Mouse (Mus musculus) lung, adult 2 months (tissue): ENCODE measurements around the gene Wdr70. TPM values are rescaled to one million over a fixed set of nuclear protein-coding genes. Genes with fewer than 3 reads are reported as not detected.
A peak's percentile ranks its signal among the peaks of the same experiment; 100 is the strongest.

Experiments used
- DNase-seq: peaks from one replicate; pipeline ENCODE4 v3.0.0; 2022
- H3K4me1 ChIP-seq: fragments of 200-500 bp; 2 replicates; pipeline ENCODE4 v1.6.1; 2011; ENCODE audit warnings: low read length; ENCODE audit not compliant: control insufficient read depth, insufficient read depth
- H3K4me3 ChIP-seq: fragments of 200-500 bp; replicated peaks from 2 replicates; pipeline ENCODE3; 2011; ENCODE audit warnings: low read depth, mild to moderate bottlenecking, control low read depth, low read length; ENCODE audit errors: extremely low read depth
- CTCF ChIP-seq: fragments of 200-500 bp; IDR thresholded peaks from 2 replicates; pipeline ENCODE4 v1.5.1; 2011; ENCODE audit warnings: mild to moderate bottlenecking, low read length, control low read depth; ENCODE audit not compliant: insufficient read depth
- POLR2A ChIP-seq: fragments of 200-500 bp; IDR thresholded peaks from 2 replicates; pipeline ENCODE4 v1.6.1; 2011; ENCODE audit warnings: low read depth, mild to moderate bottlenecking, control low read depth, low read length, borderline replicate concordance; ENCODE audit errors: extremely low read depth
- WGBS: fragments of 180-500 bp; shearing (Covaris S2); methylation state at CpG from one replicate; pipeline ENCODE4 v1.1.7; 2018; 5-methylcytosine and 5-hydroxymethylcytosine counted together
- polyA plus RNA-seq: library from polyadenylated mRNA; depleted of rRNA; stranded (reverse); fragments of >200 nt; gene quantifications from 2 replicates; pipeline ENCODE4 v1.2.3, GENCODE M21; 2012

Wdr70 gene
- polyA plus RNA-seq, 1 experiment = 10.9 TPM

DNA sequence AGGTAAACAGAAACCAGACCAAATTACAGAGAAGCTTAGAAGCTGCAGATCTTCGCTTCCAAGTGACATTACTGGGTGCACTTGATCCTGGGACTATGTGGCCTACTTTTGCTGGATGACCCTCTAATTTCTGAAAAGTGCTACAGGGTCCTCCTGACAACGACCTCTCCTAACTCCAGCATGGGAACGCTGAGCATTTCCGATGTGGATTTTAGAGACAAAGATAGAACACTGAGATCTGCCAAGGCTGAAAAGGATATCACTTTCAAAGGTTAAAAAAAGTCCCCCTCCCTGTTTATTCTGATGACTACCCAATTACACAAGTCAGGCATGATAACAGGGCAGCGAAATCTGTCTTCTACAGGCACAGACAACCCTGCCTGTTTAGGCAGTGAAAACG lies 105.3 kb downstream of the Wdr70 start:
- 69% methylated on average over 6 of the region's 6 CpGs for WGBS
- Histone ChIP-seq H3K4me1 (no peaks in the 10 kb centered on the region), H3K4me3 (no peak overlapping the region)
- no peak for TF ChIP-seq POLR2A
- TF ChIP-seq CTCF = no peak
- DNase-seq = no peak

DNA sequence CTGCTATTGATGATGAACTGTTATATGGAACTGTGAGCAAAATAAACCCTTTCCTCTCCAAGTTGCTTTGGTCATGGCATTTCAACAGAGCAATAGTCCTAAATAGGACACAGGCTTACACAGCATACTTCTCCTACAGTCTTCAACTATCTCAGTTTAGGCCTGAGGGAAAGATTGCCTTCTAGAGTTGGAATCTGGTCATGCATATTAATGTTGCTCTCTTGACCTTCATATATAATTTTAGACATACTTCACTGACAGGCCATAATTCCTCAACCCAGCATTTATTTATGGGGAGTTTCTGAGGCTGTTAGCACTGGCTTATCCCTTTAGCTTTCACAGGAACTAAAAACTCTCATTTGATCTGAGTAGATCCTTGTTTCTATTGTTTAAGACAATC lies 108.9 kb downstream of the Wdr70 start:
- TF ChIP-seq CTCF (no peak), POLR2A (no peak)
- DNase-seq = no peak

DNA sequence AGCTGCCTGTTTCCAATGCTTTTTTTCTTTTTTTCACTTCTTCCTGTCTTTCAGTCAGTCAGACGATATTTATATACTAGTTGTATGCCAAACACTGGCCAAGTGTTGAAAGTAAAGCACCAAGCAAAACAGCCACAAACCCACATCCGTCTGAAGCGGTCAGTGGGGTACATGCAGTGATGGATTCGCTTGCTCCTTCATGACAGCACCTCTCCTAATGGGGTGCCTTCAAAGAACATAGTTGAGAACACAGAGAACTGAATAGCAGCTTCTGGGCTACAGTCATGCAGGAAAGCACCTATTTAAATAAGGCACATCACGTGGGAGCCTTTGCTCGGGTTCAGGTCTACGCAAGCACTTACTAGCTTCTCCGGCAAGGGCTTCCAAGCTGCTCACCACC lies 111.6 kb downstream of the Wdr70 start:
- no peaks in the 10 kb centered on the region for H3K4me1 ChIP-seq
- no peak overlapping the region for H3K4me3 ChIP-seq
- no peak for DNase-seq
- 85% methylated on average over 8 of the region's 8 CpGs for WGBS
- no peak for TF ChIP-seq POLR2A
- no peak for TF ChIP-seq CTCF

More for the DNA sequence above, 108.9 kb downstream of the Wdr70 start:
- Histone ChIP-seq H3K4me1 (no peaks in the 10 kb centered on the region), H3K4me3 (no peak overlapping the region)

DNA sequence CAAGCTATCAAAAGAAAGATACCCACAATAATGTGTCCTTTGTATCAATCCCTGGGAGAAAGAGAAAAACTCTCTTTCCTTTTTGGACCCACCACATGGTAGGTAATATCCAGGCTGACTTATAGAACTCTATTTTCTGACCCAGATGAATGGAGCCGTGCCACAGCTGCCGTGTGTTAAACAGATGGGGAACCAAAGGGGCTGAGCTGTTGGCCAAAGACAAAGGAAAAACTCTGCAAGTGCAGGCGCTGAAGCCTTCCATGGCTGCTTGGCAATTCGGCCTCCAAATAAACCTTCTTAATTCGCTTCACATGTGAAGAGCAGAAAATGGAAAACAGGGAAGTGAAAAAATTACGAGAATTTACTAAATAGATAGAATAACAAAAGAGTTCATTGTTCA lies 112.7 kb downstream of the Wdr70 start:
- Histone ChIP-seq H3K4me1 (no peaks in the 10 kb centered on the region), H3K4me3 (no peak overlapping the region)
- WGBS = 69% methylated on average over 6 of the region's 6 CpGs
- DNase-seq = no peak
- no peak for TF ChIP-seq POLR2A
- TF ChIP-seq CTCF = no peak

DNA sequence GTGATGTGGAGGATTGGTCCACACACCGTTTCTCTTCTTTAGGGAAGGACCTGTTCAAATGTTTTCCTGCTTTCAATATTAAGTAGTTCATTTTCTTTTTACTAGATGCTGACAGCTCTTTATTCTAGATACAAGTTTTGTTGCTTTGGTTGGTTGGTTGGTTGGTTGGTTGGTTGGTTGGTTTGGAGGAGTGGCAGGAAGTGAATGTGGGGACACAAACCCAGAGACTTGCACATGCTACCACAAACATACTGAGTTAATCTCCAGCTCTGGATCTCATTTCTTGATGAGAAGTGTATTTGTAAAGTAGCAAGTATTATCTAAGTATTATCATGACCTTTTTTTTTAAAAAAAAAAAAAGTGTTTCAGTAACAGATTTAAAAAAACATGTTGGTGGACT lies 120.4 kb downstream of the Wdr70 start:
- WGBS = 89% methylated on average over 1 of the region's 1 CpGs

DNA sequence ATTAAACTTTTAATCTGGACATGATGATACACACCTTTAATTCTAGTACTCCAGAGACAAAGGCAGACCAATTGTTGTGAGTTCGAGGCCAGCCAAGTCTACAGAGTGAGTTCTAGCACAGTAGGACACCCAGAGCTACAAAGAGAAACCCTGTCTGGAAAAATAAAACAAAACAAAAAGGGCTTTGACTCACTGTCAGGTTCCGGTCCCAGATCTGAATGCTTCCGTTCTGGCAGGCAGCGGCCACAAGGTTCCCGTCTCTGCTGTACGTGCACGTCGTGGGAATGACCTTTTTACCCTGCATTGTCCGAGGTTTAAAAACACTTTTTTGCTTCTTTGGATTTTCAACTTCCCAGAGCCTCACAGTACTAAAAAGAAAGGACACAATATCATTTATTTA lies 122.2 kb downstream of the Wdr70 start:
- 61% methylated on average over 9 of the region's 9 CpGs for WGBS
- no peak for TF ChIP-seq CTCF
- TF ChIP-seq POLR2A = no peak
- Histone ChIP-seq H3K4me1 (no peaks in the 10 kb centered on the region), H3K4me3 (no peak overlapping the region)
- no peak for DNase-seq

More for the DNA sequence above, 120.4 kb downstream of the Wdr70 start:
- Histone ChIP-seq H3K4me3 (no peak overlapping the region), H3K4me1 (no peaks in the 10 kb centered on the region)
- DNase-seq = no peak
- TF ChIP-seq POLR2A (no peak), CTCF (no peak)

DNA sequence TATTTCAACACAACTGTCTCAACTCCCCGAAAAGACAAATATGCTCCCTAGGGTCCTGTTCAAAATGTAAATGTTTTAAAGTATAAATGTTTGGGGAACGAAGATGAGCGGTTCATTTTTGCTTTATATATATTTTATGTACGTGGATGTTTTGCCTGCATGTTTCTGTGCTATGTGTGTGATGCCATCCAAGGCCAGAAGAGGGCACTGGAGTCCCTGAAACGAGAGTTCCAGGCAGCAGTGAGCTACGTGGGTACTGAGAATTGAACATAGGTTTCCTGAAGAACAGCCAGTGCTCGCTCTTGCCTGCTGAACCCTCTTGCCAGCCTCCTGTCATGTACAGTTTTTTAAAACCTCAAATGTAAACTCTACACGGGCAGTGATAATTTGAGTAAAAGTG lies 124.6 kb downstream of the Wdr70 start:
- no peak for DNase-seq
- 89% methylated on average over 8 of the region's 8 CpGs for WGBS

DNA sequence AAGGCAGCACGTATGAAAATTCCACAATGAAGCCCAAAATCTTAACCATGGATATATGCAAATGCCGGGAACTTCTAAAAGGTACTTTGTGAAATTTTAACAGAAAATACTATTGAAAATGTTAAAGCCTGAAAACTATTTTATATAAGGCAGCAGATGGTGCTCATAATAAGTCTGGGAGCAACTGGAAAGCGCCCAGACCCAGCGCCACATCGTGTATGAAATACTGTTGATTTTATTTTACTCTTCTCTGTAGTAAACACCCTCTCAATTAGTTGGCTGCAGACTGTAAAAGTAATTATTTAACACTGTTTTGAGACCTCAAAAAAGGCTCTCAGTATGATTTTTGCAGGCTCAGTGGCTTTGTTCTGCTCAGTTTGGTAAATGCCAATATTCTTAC lies 126.5 kb downstream of the Wdr70 start:
- DNase-seq = no peak
- no peak overlapping the region for H3K4me3 ChIP-seq
- TF ChIP-seq CTCF (no peak), POLR2A (no peak)
- no peaks in the 10 kb centered on the region for H3K4me1 ChIP-seq
- WGBS = 96% methylated on average over 5 of the region's 5 CpGs

More for the DNA sequence above, 124.6 kb downstream of the Wdr70 start:
- no peak for TF ChIP-seq POLR2A
- TF ChIP-seq CTCF = peak; percentile 38; the same call in 1 of the 2 replicates
- no peak overlapping the region for H3K4me3 ChIP-seq
- H3K4me1 ChIP-seq = no peaks in the 10 kb centered on the region

DNA sequence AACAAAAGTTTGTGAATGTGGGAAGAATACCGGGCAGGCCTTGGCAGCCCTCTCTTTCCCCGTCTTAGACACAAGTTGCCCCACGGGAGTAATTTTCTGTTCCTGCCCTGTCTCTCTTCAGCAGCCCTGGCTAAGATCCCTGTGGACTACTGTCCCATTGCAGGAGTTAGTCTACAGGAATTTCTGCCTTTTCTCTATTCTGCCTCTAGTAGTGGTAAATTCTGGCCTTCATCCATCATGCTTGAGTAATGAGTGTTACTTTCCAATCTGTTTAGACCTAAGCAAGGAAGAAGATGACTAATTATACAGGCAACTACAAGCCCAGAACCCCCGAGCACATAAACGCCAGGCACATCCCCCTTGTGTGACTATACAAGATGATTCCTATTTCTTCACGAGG lies 136.2 kb downstream of the Wdr70 start:
- no peak for DNase-seq
- TF ChIP-seq POLR2A (no peak), CTCF (no peak)
- WGBS = 84% methylated on average over 6 of the region's 6 CpGs
- no peak overlapping the region for H3K4me3 ChIP-seq
- H3K4me1 ChIP-seq = no peaks in the 10 kb centered on the region

DNA sequence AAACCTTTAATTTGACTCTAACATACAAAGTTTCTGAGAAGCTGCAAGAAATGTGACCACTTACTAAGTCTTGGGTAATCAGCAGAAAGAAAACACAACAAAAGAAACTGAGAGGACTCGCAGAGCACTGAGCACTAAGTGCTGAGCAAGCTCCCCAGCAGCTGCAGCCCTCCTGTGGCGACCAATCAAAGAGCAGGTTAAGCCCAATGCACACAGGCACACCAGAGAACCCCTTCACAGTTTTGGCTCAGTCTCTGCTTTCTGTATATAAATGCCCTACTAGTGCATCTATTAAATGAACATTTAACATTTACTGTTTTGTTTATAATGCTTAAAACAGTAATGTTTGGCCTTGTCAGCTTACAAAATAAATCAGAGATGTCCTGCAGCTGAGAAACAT lies 137.5 kb downstream of the Wdr70 start:
- 50% methylated on average over 2 of the region's 2 CpGs for WGBS
- no peak for TF ChIP-seq POLR2A
- no peak for TF ChIP-seq CTCF
- DNase-seq = no peak
- no peak overlapping the region for H3K4me3 ChIP-seq
- H3K4me1 ChIP-seq = no peaks in the 10 kb centered on the region

DNA sequence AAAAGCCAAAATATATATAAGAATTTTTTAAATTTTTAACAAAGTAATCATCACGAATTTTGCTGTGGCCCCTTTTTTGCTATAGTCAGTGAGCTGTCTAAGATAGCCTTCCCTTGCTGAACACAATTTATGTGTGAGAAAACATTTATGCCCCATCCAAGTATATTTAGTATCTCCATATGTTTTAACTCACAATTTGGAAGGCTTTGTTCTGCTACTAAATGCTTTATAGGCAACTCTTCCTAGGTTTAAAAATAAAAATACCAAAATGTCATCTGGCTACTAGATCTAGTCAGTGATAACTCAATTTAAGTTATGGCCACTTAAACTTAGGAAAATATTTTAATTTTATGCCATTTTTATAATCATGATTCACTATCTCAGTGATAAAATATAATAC lies 142.1 kb downstream of the Wdr70 start:
- TF ChIP-seq CTCF (no peak), POLR2A (no peak)
- Histone ChIP-seq H3K4me3 (no peak overlapping the region), H3K4me1 (no peaks in the 10 kb centered on the region)
- WGBS = 80% methylated on average over 1 of the region's 1 CpGs
- no peak for DNase-seq
